Mouse (Mus musculus) CH12.LX (cell line): ENCODE data around the gene Sox1.

Experiments used
- BHLHE40 ChIP-seq: IDR thresholded peaks from 2 replicates; pipeline ENCODE4 v1.6.1; 2011; ENCODE audit warnings: mild to moderate bottlenecking, low read depth, low read length, improper control_type of control experiment
- CHD2 ChIP-seq: IDR thresholded peaks from 2 replicates; pipeline ENCODE4 v1.6.1; 2011; ENCODE audit warnings: low read length, improper control_type of control experiment
- CTCF ChIP-seq, 2 experiments: IDR thresholded peaks in 1 of 2; conservative IDR thresholded peaks in 1 of 2; 2 replicates each; pipeline ENCODE4 v1.5.1; 2011 to 2012; ENCODE audit warnings: low read depth in 2 of 2, low read length in 2 of 2, improper control_type of control experiment in 1 of 2, inconsistent platforms in 1 of 2, mild to moderate bottlenecking in 1 of 2, moderate library complexity in 1 of 2
- ETS1 ChIP-seq: conservative IDR thresholded peaks from 2 replicates; pipeline ENCODE4 v1.6.1; 2012; ENCODE audit warnings: low read depth, mild to moderate bottlenecking, inconsistent platforms, low read length, improper control_type of control experiment, moderate library complexity
- GABPA ChIP-seq: IDR thresholded peaks from 2 replicates; pipeline ENCODE4 v1.6.1; 2012; ENCODE audit warnings: low read depth, low read length, improper control_type of control experiment, inconsistent platforms; ENCODE audit not compliant: insufficient replicate concordance
- JUN ChIP-seq: IDR thresholded peaks from 2 replicates; pipeline ENCODE4 v1.6.1; 2011; ENCODE audit warnings: low read depth, mild to moderate bottlenecking, low read length, improper control_type of control experiment, moderate library complexity; ENCODE audit not compliant: insufficient read depth
- KAT2A ChIP-seq: IDR thresholded peaks from 2 replicates; pipeline ENCODE4 v1.6.1; 2012; ENCODE audit warnings: low read length, improper control_type of control experiment, inconsistent platforms; ENCODE audit not compliant: insufficient replicate concordance
- MAX ChIP-seq: IDR thresholded peaks from 2 replicates; pipeline ENCODE4 v1.6.1; 2011; ENCODE audit warnings: low read length, improper control_type of control experiment
- POLR2AphosphoS2 ChIP-seq: IDR thresholded peaks from 2 replicates; pipeline ENCODE4 v1.6.1; 2011; ENCODE audit warnings: low read depth, low read length, improper control_type of control experiment
- UBTF ChIP-seq: IDR thresholded peaks from 2 replicates; pipeline ENCODE4 v1.6.1; 2012; ENCODE audit warnings: low read depth, mild to moderate bottlenecking, inconsistent platforms, low read length, improper control_type of control experiment, moderate library complexity

GRCm38 (mm10) chr8:12398011-12398945 is 3.2 kb downstream of the Sox1 start:
- TF ChIP-seq CTCF (conservative IDR thresholded peaks at IDR 0.05 in 1 of 2, IDR thresholded peaks at IDR 0.05 in 1 of 2; ENCODE audit: low read depth in 2 of 2, low read length in 2 of 2) (no peak), JUN (no peak), ETS1 (no peak), GABPA (no peak), BHLHE40 (no peak), UBTF (no peak), MAX (no peak), POLR2AphosphoS2 (no peak), CHD2 (no peak), KAT2A (no peak)
